Mouse (Mus musculus) heart, adult 11 months (tissue): ENCODE measurements around the gene Trnp1.
"Not testable (repeated sequence)": the region's sequence is repeated elsewhere in the genome, so short reads cannot be mapped to it uniquely, and the experiment has no call there.

Experiments
- DNase-seq: peaks from one replicate; pipeline ENCODE4 v3.0.0; 2022

Gene Trnp1

GRCm38 (mm10) chr4:133498160-133498724 lies at the start of gene Trnp1:
Trnp1 (minus strand) TSS chr4:133498550.
- peak; percentile 98 for DNase-seq

DNA sequence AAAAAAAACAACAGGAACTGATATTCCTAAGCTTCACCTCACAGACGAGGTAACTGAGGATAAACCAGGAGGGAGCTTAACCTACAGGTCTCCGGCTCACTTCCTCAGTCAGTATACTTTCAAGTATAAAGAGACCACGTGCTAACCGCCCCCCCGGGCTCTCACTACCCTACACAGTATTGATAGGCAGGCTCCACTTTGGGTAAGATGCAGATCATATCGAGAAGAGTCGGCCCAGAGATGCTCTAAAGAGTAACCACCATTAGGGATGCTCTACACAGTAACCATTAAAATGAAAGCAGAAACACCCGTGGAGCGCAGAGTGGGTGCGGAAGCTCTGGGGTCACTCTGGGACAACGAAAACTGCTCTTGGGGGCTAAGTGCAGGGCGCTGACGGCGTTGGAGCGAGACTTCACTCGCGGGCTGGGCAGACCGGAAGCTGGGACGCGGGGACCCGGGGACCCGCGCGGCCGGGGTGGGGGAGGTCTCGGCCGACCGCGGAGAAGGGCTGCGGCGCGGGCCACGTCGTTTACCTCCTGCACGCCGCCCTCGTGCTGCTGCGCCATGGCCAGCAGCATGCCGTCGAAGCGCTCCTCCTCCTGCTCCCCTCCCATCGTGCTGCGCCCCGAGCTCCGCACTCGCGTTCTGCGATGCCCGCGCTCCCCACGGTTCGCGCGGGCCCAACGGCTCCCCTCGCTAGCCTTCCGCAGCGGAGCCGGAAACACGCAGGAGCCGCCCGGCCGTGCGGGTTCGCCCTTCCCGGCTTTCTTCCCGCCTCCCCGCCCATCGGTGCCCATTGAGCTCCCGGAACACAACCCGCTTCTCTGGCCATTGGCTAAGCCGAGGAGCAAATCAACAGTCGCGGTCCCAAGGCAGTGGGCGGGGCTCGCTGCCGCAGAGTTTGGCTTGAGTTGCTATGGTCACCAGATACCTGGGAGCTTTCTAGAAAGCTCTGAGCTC lies 47.2 kb upstream of the Trnp1 start, which contains the start of gene Nudc:
TSS of gene Nudc (minus strand) at position 725 of the 960 bp plus-strand sequence.
- DNase-seq, result peak; percentile 100

GRCm38 (mm10) chr4:133536652-133537051 lies 38.3 kb upstream of the Trnp1 start:
- DNase-seq, result no peak

DNA sequence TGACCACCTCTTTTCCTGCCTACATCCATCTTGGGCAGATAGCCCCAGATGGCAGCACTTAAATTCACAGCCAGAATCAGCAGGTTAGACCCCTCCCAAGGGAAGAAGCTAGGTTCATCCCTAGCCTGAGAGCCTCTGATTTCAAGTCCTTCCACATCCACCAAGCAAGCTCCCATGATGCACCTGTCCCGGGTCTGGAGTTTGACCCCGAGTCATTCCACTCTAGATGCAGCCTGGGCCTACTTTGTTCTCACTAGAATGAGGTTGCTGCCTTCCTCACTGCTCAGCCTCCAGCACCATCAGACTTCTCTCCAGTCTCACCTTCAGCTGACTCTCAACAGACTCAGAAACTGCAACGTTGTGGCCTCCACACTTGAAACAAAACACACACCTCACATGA lies 37.7 kb upstream of the Trnp1 start:
- DNase-seq, result no peak

DNA sequence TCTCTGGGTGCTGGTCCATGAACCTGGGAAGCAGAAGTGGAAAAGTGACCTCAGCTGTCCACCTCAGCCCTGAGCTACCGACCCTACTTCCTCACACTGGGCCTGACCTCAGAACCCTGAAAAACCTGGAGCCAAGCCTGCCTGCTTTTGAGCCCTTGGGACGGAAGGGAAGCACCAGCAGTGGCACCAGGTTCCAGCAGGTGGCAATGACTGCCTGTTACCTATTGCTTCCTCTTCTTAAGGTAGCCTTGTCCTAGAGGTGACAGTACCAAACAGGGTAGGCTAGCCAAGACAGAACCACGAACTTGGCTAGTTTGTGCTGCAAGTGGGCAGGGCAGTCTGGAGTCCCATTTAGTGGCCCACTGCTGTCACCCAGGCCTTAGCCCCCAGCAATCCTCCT lies 34.4 kb upstream of the Trnp1 start:
- no peak for DNase-seq

DNA sequence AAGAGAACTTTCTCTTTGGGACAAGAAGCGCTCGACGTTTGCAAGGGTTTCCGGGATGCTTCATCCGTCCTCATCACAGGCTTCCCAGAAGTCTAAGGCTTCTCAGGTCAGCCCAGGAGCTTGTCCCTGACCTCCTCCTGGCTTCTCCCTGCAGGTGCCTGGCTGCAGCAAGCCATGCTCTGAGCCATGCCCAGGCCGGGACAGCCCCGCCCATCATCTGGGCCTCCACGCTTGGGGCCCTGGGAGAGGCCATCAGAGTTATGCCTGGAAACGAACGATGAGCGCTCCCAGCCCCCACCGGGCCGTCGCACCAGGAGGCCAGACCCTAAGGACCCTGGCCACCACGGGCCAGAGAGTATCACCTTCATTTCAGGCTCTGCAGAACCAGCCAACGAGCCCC lies 29.4 kb upstream of the Trnp1 start:
- DNase-seq, result no peak

GRCm38 (mm10) chr4:133521502-133521901 lies 23.2 kb upstream of the Trnp1 start:
- no peak for DNase-seq

DNA sequence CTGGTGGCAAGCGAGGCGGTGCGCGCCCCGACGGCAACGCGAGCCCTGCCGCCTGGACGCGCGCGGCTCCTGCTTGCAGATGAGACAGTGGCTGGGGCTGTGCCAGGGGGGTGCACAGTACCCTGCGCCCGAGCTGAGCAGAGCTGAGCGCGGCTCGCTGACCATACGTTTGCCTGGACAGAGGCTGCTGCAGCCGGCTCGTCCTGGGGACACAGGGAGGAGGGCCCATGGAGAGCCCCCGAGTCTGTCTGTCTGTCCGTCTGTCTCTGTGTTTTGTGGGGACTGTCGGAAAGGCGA lies 21.0 kb upstream of the Trnp1 start:
- no peak for DNase-seq

DNA sequence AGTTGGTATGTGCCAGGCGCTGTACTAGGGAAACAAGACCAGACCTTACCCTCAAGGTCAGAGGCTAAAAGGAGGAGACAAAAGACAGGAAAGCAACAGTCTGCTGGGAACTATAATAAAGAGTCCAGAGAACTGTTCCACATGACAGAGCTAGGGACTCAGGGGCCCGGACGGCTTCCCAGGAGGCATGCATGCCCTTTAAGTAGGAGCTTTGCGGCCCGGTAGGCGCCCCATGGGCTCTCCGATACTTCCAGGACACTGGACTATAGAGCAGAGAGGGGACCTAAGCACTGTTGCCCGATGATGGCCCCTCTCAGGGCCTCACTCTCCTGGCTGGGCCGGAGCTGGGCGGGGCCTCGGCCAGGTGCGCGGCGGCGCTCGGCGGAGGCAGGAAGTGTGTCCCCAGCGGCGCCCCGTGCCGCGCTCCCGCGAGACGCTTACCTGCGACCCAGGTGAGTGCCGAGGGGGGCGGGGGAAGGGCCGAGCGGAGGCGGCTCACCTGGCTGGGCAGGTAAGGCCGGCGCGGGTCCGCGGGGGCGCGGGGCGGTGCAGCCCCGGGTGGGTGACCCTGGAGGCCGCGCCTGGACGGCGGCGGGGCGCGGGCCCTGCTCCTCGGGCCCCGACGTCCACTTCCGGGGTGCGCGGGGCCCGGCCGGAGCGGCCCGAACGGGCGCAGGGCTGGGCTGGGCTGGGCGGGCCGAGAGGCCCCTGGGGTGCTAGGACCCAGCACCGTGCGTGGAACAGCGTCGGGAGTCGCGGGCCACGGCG lies 20.4 kb upstream of the Trnp1 start, which contains the start of gene Kdf1:
TSS of gene Kdf1 (plus strand) at position 363 of the 768 bp plus-strand sequence.
- no peak for DNase-seq

GRCm38 (mm10) chr4:133512972-133513371 lies 14.6 kb upstream of the Trnp1 start:
- peak; percentile 94 for DNase-seq

- not testable (repeated sequence) for DNase-seq
Observed at GRCm38 (mm10) chr4:133512511-133512910, 14.2 kb upstream of the Trnp1 start.

- DNase-seq, result no peak
Observed at GRCm38 (mm10) chr4:133511050-133511449, 12.7 kb upstream of the Trnp1 start.

DNA sequence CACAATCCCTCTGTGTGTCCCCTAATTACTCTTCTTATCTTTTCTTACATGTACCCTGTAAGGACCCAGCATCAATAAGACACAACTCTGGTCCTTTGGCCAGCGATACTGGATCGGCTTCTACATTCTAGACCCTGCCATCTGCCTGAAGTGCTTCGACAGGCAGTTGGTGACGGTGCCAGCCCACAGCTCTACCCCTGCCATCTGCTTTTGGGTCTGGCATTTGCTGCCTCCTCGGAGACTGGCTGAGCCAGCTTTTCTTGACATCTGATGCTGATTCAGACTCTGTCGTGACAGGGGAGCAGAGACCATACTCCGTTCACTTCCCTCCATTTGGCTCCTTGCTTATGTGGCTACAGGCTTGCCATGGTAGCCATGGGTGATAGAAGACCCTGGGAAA lies 10.6 kb upstream of the Trnp1 start:
- no peak for DNase-seq

DNA sequence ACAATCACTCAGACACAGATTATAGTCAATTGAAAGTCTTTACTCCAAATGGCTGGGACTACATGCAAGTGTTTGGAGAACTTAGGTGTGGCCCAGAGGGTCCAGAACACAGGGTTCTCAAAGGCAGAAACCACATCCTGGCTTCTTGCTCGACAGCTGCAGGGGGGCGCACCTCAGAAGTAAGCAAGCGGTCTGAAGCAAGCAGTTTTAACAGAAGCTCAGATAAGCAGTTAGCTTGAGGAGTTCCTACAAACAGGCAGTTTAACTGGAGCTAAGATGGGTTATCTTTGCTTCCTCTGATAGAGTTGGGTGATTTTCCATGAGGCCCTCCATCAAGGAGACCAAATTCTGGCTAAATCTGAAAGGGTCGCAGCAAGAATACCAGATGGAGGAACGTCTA lies 8.2 kb upstream of the Trnp1 start:
- DNase-seq, result no peak

GRCm38 (mm10) chr4:133504755-133505485 lies 6.6 kb upstream of the Trnp1 start:
- DNase-seq, result no peak

- no peak for DNase-seq
Observed at GRCm38 (mm10) chr4:133504300-133504699, 6.0 kb upstream of the Trnp1 start.

DNA sequence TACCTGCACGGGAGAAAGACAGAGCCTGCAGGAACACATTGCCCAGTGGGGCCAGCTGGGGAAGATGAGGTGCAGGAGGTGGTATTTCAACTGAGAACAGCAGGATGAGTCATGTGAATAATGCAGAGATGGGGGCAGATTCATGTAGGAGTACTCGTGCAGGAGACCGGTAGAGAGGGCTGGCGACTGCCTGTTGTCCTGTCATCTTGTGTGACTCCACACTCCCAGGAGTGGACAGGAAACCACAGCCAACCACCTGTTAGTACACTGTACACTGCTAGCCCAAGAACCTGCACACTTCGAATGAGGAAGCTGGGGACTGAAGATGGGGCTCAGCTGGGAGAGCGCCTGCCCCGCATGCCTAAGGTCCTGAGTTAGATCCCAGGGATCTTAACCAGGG lies 3.2 kb upstream of the Trnp1 start:
- no peak for DNase-seq

DNA sequence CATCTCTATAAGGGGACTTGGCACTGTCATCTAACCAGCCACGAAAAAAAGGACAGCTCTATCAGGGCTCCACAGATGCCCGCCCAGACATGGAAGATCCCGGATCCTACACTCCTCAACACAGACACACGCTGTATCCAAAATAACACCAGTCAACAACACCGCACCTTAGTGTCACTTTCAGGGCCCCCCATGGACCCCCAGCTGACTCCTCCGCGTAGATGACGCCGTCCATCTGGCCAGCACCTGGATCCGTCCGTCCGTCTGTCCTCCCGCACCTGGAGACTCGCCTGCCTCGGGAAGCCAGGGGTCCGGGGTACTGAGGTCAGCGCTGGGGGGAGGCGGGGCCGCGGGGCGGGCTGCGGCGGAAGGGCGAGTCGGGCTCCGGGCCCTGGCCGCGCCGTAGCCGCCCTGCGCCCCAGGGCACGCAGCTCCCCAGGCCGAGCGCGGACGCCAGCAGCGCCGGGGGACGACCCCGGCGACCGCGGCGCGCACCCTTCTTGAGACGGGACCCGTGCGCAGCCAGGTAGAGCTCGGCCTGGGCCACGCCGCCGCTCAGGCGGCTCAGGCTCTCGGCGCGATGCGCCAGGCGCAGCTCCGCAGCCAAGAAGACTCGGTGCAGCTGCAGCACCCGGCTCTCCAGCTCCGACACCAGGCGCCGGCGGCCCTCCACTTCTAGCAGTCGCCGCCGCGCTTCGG lies 740 bp downstream of the Trnp1 start:
- DNase-seq, result peak; percentile 94

DNA sequence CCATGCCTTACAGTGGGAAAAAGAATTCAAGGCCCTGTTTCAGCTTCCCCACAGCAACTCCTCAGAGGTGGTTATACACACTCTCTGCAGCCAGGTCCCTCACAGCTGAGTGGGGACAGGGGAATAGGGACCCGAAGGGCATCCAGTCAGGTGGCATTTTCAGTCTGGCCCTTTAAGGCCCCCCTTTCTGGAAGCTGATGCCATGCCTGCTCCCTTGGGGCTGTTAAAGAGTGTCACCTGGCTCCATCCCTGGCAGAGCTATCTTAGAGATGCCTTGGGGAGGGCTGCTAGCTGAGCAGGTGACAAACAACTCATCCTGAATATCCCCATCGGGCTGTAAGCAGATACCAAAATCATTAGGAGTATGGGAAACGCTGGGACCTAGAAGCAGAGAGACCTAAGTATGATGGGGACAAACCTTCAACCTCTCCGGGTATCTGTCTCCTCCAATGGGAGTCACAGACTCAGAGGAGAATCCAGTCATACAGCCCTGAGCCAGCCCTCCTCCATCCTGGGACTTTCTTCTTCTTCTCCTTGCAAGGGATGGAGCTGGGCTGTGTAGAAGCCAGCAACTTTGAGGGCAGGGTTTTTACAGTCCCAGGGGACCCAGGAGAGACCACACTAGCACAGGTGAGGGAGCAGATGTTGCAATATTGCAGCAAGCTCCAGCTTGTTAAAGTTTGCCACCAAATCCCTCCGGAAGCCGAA lies 1.5 kb downstream of the Trnp1 start:
- no peak for DNase-seq

DNA sequence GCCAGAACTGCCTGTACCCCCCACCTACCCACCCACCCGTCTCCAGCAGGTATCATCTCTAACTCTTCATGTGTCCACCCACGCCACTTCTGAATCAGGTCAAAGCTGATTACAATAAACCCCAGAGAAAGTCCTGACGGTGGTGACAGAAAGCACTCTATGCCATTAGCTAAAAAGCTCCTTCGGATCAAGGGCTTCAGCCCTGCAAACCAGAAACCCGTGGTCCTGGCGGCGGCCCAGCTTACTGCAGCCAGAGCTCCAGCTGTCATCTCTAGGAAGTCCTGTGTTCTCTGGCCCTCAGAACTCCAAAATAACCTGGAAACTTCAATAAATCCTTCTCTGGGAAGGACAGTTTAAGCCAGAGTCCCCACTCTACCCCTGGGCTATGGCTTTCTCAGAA lies 2.6 kb downstream of the Trnp1 start:
- peak; percentile 93 for DNase-seq

DNA sequence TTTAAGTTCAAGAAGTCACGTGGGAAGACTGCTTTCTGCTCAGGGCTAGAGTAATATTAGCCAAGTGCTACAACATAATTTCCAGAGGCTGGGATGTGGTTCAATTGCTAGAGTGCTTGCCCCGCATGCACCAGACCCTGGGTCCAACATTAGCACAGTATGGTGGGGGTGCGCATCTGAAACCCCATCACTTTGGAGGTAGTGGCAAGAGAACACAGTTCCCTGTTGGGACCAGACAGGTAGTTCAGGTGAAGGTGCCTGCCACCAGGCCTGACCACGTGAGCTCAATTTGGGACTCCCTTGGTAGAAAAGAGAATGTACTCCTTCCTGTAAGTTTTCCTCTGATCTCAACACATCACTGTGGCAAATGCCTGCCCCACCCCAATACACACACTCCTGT lies 3.5 kb downstream of the Trnp1 start:
- peak; percentile 92 for DNase-seq

GRCm38 (mm10) chr4:133494432-133494831 lies 3.9 kb downstream of the Trnp1 start:
- DNase-seq, result peak; percentile 98
